Mouse (Mus musculus): ENCODE measurements around the gene Gfi1b. TPM values are rescaled to one million over a fixed set of nuclear protein-coding genes. Genes with fewer than 3 reads are reported as not detected.

Gfi1b gene
- polyA plus RNA-seq (2021; fragmentation: Nextera tagmentation) = not detected in 2 replicates
- long read RNA-seq, experiment 1 = 0 reads
- long read RNA-seq, experiment 2 = 0 reads

DNA sequence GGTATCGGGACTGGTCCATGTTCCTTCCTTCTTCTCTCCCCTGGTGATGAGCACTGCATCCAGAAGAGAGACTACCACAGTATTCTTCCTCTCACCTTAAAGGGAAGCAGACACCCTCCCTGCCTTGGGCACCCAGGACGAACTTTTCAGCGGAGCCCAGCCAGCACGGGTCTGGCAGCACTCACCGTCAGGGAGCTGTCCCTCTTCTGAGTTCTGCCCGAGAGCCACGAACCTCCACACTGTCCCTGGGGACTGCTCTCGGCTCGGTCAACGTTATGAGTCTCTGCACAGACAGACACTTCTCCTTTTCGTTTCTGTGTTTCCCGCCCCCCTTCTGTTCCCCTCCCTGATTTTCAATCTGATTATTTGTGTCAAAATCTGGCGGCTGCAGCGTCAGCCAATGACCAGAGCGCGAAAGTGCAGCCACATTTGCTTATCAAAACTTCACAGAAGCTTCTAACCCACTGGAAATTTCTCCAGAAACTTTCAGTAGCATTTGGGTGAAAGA lies at the start of gene Gfi1b:
Gene Gfi1b (minus strand): TSS at position 319 of the 508 bp plus-strand sequence.

DNA sequence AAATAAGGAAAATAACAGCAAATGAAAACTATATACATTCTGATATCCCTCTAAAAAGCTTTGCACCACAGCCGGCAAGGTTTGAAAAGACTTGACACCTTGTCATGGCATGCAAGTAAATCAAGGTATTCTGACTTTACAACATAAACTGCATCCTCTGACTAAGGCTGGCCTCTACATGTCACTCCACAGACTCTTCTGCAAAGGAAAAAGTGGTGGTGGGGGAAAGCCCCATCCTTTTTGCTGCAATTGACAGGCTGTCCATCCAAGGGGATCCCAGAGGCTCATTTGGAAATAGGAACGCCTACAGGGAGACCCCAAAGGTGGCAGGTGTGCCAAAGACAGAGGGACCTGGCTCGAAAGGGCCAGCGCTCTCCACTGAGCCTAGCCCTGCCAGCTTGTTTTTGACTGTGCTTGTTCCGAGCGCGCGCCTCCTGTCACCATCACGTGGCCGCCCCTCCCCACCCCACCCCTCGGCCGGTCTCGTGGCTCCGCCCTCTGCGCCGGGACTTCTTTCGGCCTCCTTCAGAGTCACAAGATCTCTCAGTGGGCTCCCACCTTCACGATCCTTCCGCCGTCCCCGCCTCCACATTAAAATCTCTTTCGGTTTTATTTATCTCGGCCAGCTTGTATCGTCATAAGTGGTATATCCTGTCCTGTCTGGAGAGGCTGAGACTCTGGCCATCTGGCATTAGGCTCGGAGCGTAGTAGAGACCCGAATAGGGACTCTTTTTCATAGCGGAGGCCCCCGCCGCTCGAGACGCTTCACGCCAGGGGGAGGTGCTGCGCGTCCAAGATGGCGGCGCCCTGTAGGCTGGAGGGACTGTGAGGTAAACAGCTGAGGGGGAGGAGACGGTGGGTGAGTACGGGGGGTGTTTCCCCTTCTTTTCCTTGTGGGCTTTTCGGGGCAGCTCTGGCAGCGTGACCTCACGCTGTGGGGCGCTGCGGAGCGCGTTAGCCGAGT lies 19.0 kb upstream of the Gfi1b start, which contains the start of gene Tsc1:
Gene Tsc1 (plus strand): TSS at position 768 of the 964 bp plus-strand sequence.

DNA sequence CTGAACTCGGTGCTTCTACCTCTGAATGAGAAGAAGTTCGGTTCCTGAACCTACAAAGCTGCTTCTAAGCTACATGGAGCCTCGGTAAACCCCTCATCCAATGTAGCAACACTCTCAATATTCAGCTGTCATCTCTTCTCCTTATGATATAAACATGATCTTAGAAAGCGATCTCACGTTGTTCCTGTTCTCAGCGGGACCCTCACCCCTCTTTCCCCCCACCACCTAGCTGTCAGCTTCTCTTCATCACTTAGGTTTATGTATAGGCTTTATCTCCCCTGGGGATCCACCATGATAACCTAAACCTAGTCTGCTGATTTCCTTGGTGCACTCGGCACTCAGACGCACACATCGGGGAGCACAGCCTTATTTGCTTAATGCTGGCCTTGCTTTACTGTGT lies 38.1 kb downstream of the Gfi1b start, which contains the start of gene Gtf3c5:
Gene Gtf3c5 (minus strand): TSS at position 101 of the 400 bp plus-strand sequence.

DNA sequence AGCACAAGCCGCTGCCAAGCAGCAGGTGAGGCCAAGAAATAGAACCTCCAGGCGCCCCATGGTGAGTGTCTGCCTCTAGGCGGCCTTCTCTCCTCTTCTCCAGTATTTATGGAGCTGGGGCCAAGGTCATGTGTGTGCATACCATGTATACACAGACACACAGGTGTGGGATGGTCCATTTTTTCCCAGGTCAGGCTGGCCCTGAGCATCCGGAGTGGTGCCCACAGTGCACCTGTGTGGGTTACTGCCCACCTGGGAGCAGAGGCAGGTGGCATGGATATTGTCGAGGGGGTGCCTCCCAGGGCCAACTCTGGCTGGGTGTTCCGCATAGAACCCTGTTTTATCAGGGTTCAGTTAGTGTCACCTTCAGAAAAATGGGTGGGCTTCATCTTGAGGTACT lies 58.5 kb downstream of the Gfi1b start, which contains the start of gene Cel:
Gene Cel (minus strand): TSS at position 101 of the 400 bp plus-strand sequence.

Other genes starting within 250 kb of the Gfi1b start
- gene Ppp1r26, start 175.2 kb downstream of the Gfi1b start, polyA plus RNA-seq (2021; fragmentation: Nextera tagmentation) = 5.0 and 6.1 TPM in 2 replicates
- 2.7 and 6.0 TPM in 2 replicates for gene 1700007K13Rik, start 155.7 kb downstream of the Gfi1b start, polyA plus RNA-seq (2021; fragmentation: Nextera tagmentation)
- gene Mrps2, start 153.9 kb downstream of the Gfi1b start, polyA plus RNA-seq (2021; fragmentation: Nextera tagmentation) = 15.6 and 28.7 TPM in 2 replicates
- gene Gbgt1, start 125.1 kb downstream of the Gfi1b start, polyA plus RNA-seq (2021; fragmentation: Nextera tagmentation) = 0.39 and 1.2 TPM in 2 replicates
- 0.93 TPM in 1 of 2 replicates, not detected in the other for gene Gm10134, start 115.9 kb downstream of the Gfi1b start, polyA plus RNA-seq (2021; fragmentation: Nextera tagmentation)
- 27.6 and 43.6 TPM in 2 replicates for gene Ralgds, start 108.9 kb downstream of the Gfi1b start, polyA plus RNA-seq (2021; fragmentation: Nextera tagmentation)
- not detected in 2 replicates for gene Cel, start 58.6 kb downstream of the Gfi1b start, polyA plus RNA-seq (2021; fragmentation: Nextera tagmentation)
- gene Gtf3c5, start 38.2 kb downstream of the Gfi1b start, polyA plus RNA-seq (2021; fragmentation: Nextera tagmentation) = 8.8 and 11.2 TPM in 2 replicates
- gene Tsc1, start 19.2 kb upstream of the Gfi1b start, polyA plus RNA-seq (2021; fragmentation: Nextera tagmentation) = 17.4 and 22.5 TPM in 2 replicates
- gene Spaca9, start 77.7 kb upstream of the Gfi1b start, polyA plus RNA-seq (2021; fragmentation: Nextera tagmentation) = 1.1 and 1.6 TPM in 2 replicates
- gene Ak8, start 78.2 kb upstream of the Gfi1b start, polyA plus RNA-seq (2021; fragmentation: Nextera tagmentation) = 2.2 and 3.3 TPM in 2 replicates
- gene Gtf3c4, start 218.4 kb upstream of the Gfi1b start, polyA plus RNA-seq (2021; fragmentation: Nextera tagmentation) = 2.8 and 5.3 TPM in 2 replicates
- gene Ddx31, start 218.4 kb upstream of the Gfi1b start, polyA plus RNA-seq (2021; fragmentation: Nextera tagmentation) = 2.8 and 2.9 TPM in 2 replicates